Mouse (Mus musculus): Measurements from ENCODE around the gene Efcab6. TPM values are rescaled to one million over a fixed set of nuclear protein-coding genes. Genes with fewer than 3 reads are reported as not detected.

Gene Efcab6
- polyA plus RNA-seq, 1 experiment from 2014 or later, result not detected

- WGBS (ENCODE audit: insufficient replicate concordance), result 55% methylated on average over 5 of the region's 5 CpGs
- Histone ChIP-seq H3K27ac (ENCODE audit: low read length) (no peak overlapping the region), H3K27me3 (ENCODE audit: control insufficient read depth, insufficient read depth, low read depth, low read length) (no peaks in the 10 kb centered on the region), H3K9ac (ENCODE audit: low read depth, low read length) (no peak overlapping the region), H3K9me3 (replicated peaks; ENCODE audit: control insufficient read depth, low read length) (no peaks in the 10 kb centered on the region), H3K4me1 (ENCODE audit: control insufficient read depth, low read depth, low read length) (no peaks in the 10 kb centered on the region), H3K36me3 (ENCODE audit: control insufficient read depth, insufficient read depth) (no peaks in the 10 kb centered on the region), H3K4me3 (ENCODE audit: low read depth, low read length) (no peak overlapping the region), H3K4me2 (ENCODE audit: low read depth, low read length) (no peak overlapping the region)
- ATAC-seq (ENCODE audit: low read depth), result no peak
These were observed 199.6 kb downstream of the Efcab6 start for GRCm38 (mm10) chr15:83865626-83866025.

- ATAC-seq (ENCODE audit: low read depth), result no peak
- Histone ChIP-seq H3K4me3 (ENCODE audit: low read depth, low read length) (no peak overlapping the region), H3K4me2 (ENCODE audit: low read depth, low read length) (no peak overlapping the region), H3K9ac (ENCODE audit: low read depth, low read length) (no peak overlapping the region), H3K36me3 (ENCODE audit: control insufficient read depth, insufficient read depth) (no peaks in the 10 kb centered on the region), H3K4me1 (ENCODE audit: control insufficient read depth, low read depth, low read length) (no peaks in the 10 kb centered on the region), H3K27me3 (ENCODE audit: control insufficient read depth, insufficient read depth, low read depth, low read length) (no peaks in the 10 kb centered on the region), H3K27ac (ENCODE audit: low read length) (no peak overlapping the region), H3K9me3 (replicated peaks; ENCODE audit: control insufficient read depth, low read length) (no peaks in the 10 kb centered on the region)
- WGBS (ENCODE audit: insufficient replicate concordance), result 14% methylated on average over 8 of the region's 8 CpGs
These were observed 208.1 kb downstream of the Efcab6 start for GRCm38 (mm10) chr15:83857129-83857528.

GRCm38 (mm10) chr15:83853400-83853811, 211.8 kb downstream of the Efcab6 start:
- Histone ChIP-seq H3K9ac (ENCODE audit: low read depth, low read length) (no peak overlapping the region), H3K27ac (ENCODE audit: low read length) (no peak overlapping the region), H3K27me3 (ENCODE audit: control insufficient read depth, insufficient read depth, low read depth, low read length) (no peaks in the 10 kb centered on the region), H3K9me3 (replicated peaks; ENCODE audit: control insufficient read depth, low read length) (no peaks in the 10 kb centered on the region), H3K36me3 (ENCODE audit: control insufficient read depth, insufficient read depth) (no peaks in the 10 kb centered on the region), H3K4me2 (ENCODE audit: low read depth, low read length) (no peak overlapping the region), H3K4me1 (ENCODE audit: control insufficient read depth, low read depth, low read length) (no peaks in the 10 kb centered on the region), H3K4me3 (ENCODE audit: low read depth, low read length) (no peak overlapping the region)
- no peak for ATAC-seq (ENCODE audit: low read depth)
- WGBS (ENCODE audit: insufficient replicate concordance), result 46% methylated on average over 5 of the region's 5 CpGs

GRCm38 (mm10) chr15:83848193-83848592, 217.0 kb downstream of the Efcab6 start:
- no peak overlapping the region for H3K4me2 ChIP-seq (ENCODE audit: low read depth, low read length)
- H3K9me3 ChIP-seq (replicated peaks; ENCODE audit: control insufficient read depth, low read length), result no peaks in the 10 kb centered on the region
- no peaks in the 10 kb centered on the region for H3K4me1 ChIP-seq (ENCODE audit: control insufficient read depth, low read depth, low read length)
- no peaks in the 10 kb centered on the region for H3K27me3 ChIP-seq (ENCODE audit: control insufficient read depth, insufficient read depth, low read depth, low read length)
- no peak overlapping the region for H3K27ac ChIP-seq (ENCODE audit: low read length)
- ATAC-seq (ENCODE audit: low read depth), result no peak
- H3K4me3 ChIP-seq (ENCODE audit: low read depth, low read length), result no peak overlapping the region
- no peaks in the 10 kb centered on the region for H3K36me3 ChIP-seq (ENCODE audit: control insufficient read depth, insufficient read depth)
- H3K9ac ChIP-seq (ENCODE audit: low read depth, low read length), result no peak overlapping the region
- 61% methylated on average over 9 of the region's 9 CpGs for WGBS (ENCODE audit: insufficient replicate concordance)

- WGBS (ENCODE audit: insufficient replicate concordance), result 52% methylated on average over 4 of the region's 4 CpGs
- ATAC-seq (ENCODE audit: low read depth), result no peak
- Histone ChIP-seq H3K27ac (ENCODE audit: low read length) (no peak overlapping the region), H3K4me2 (ENCODE audit: low read depth, low read length) (no peak overlapping the region), H3K36me3 (ENCODE audit: control insufficient read depth, insufficient read depth) (no peaks in the 10 kb centered on the region), H3K9ac (ENCODE audit: low read depth, low read length) (no peak overlapping the region), H3K4me1 (ENCODE audit: control insufficient read depth, low read depth, low read length) (no peaks in the 10 kb centered on the region), H3K4me3 (ENCODE audit: low read depth, low read length) (no peak overlapping the region), H3K9me3 (replicated peaks; ENCODE audit: control insufficient read depth, low read length) (no peaks in the 10 kb centered on the region), H3K27me3 (ENCODE audit: control insufficient read depth, insufficient read depth, low read depth, low read length) (no peaks in the 10 kb centered on the region)
These were observed 217.7 kb downstream of the Efcab6 start for GRCm38 (mm10) chr15:83847512-83847911.

- no peak for ATAC-seq (ENCODE audit: low read depth)
- 35% methylated on average over 8 of the region's 8 CpGs for WGBS (ENCODE audit: insufficient replicate concordance)
These were observed 218.6 kb downstream of the Efcab6 start for GRCm38 (mm10) chr15:83846592-83846991.

GRCm38 (mm10) chr15:83845734-83846133, 219.4 kb downstream of the Efcab6 start:
- ATAC-seq (ENCODE audit: low read depth), result no peak
- Histone ChIP-seq H3K36me3 (ENCODE audit: control insufficient read depth, insufficient read depth) (no peaks in the 10 kb centered on the region), H3K4me1 (ENCODE audit: control insufficient read depth, low read depth, low read length) (no peaks in the 10 kb centered on the region), H3K27ac (ENCODE audit: low read length) (no peak overlapping the region), H3K4me2 (ENCODE audit: low read depth, low read length) (no peak overlapping the region), H3K9ac (ENCODE audit: low read depth, low read length) (no peak overlapping the region), H3K4me3 (ENCODE audit: low read depth, low read length) (no peak overlapping the region), H3K9me3 (replicated peaks; ENCODE audit: control insufficient read depth, low read length) (no peaks in the 10 kb centered on the region), H3K27me3 (ENCODE audit: control insufficient read depth, insufficient read depth, low read depth, low read length) (no peaks in the 10 kb centered on the region)
- 38% methylated on average over 11 of the region's 11 CpGs for WGBS (ENCODE audit: insufficient replicate concordance)

More at GRCm38 (mm10) chr15:83846592-83846991, 218.6 kb downstream of the Efcab6 start:
- H3K36me3 ChIP-seq (ENCODE audit: control insufficient read depth, insufficient read depth), result no peaks in the 10 kb centered on the region
- H3K27ac ChIP-seq (ENCODE audit: low read length), result no peak overlapping the region
- H3K4me2 ChIP-seq (ENCODE audit: low read depth, low read length), result no peak overlapping the region
- no peak overlapping the region for H3K9ac ChIP-seq (ENCODE audit: low read depth, low read length)
- no peaks in the 10 kb centered on the region for H3K27me3 ChIP-seq (ENCODE audit: control insufficient read depth, insufficient read depth, low read depth, low read length)
- no peaks in the 10 kb centered on the region for H3K4me1 ChIP-seq (ENCODE audit: control insufficient read depth, low read depth, low read length)
- H3K4me3 ChIP-seq (ENCODE audit: low read depth, low read length), result no peak overlapping the region
- no peaks in the 10 kb centered on the region for H3K9me3 ChIP-seq (replicated peaks; ENCODE audit: control insufficient read depth, low read length)

- H3K36me3 ChIP-seq (ENCODE audit: control insufficient read depth, insufficient read depth), result no peaks in the 10 kb centered on the region
- no peaks in the 10 kb centered on the region for H3K9me3 ChIP-seq (replicated peaks; ENCODE audit: control insufficient read depth, low read length)
- no peak overlapping the region for H3K27ac ChIP-seq (ENCODE audit: low read length)
- 44% methylated on average over 22 of the region's 22 CpGs for WGBS (ENCODE audit: insufficient replicate concordance)
- no peak overlapping the region for H3K9ac ChIP-seq (ENCODE audit: low read depth, low read length)
- H3K4me3 ChIP-seq (ENCODE audit: low read depth, low read length), result no peak overlapping the region
- ATAC-seq (ENCODE audit: low read depth), result no peak
- no peaks in the 10 kb centered on the region for H3K4me1 ChIP-seq (ENCODE audit: control insufficient read depth, low read depth, low read length)
- H3K4me2 ChIP-seq (ENCODE audit: low read depth, low read length), result no peak overlapping the region
- H3K27me3 ChIP-seq (ENCODE audit: control insufficient read depth, insufficient read depth, low read depth, low read length), result no peaks in the 10 kb centered on the region
These were observed 222.0 kb downstream of the Efcab6 start for GRCm38 (mm10) chr15:83842915-83843789.

GRCm38 (mm10) chr15:83842419-83842818, 222.8 kb downstream of the Efcab6 start:
- H3K4me2 ChIP-seq (ENCODE audit: low read depth, low read length), result no peak overlapping the region
- no peaks in the 10 kb centered on the region for H3K4me1 ChIP-seq (ENCODE audit: control insufficient read depth, low read depth, low read length)
- H3K27ac ChIP-seq (ENCODE audit: low read length), result no peak overlapping the region
- no peak overlapping the region for H3K4me3 ChIP-seq (ENCODE audit: low read depth, low read length)
- WGBS (ENCODE audit: insufficient replicate concordance), result 62% methylated on average over 12 of the region's 12 CpGs
- no peak overlapping the region for H3K9ac ChIP-seq (ENCODE audit: low read depth, low read length)
- no peaks in the 10 kb centered on the region for H3K36me3 ChIP-seq (ENCODE audit: control insufficient read depth, insufficient read depth)
- no peaks in the 10 kb centered on the region for H3K9me3 ChIP-seq (replicated peaks; ENCODE audit: control insufficient read depth, low read length)
- ATAC-seq (ENCODE audit: low read depth), result no peak
- H3K27me3 ChIP-seq (ENCODE audit: control insufficient read depth, insufficient read depth, low read depth, low read length), result no peaks in the 10 kb centered on the region
